Mouse (Mus musculus) megakaryocyte, embryonic 14.5 days (primary cell): ENCODE data around the gene Pecr. TPM values are rescaled to one million over a fixed set of nuclear protein-coding genes. Genes with fewer than 3 reads are reported as not detected.
A peak's percentile ranks its signal among the peaks of the same experiment; 100 is the strongest.
"Not testable (repeated sequence)": the region's sequence is repeated elsewhere in the genome, so short reads cannot be mapped to it uniquely, and the experiment has no call there.

Source experiments
- H3K27me3 ChIP-seq: replicated peaks from 2 replicates; pipeline ENCODE3; 2012; ENCODE audit warnings: inconsistent platforms
- H3K36me3 ChIP-seq: replicated peaks from 2 replicates; pipeline ENCODE3; 2012; ENCODE audit warnings: low read length, inconsistent platforms, mixed read lengths
- H3K4me1 ChIP-seq: 2 replicates; pipeline ENCODE4 v1.6.1; 2012; ENCODE audit warnings: inconsistent platforms
- H3K4me3 ChIP-seq: replicated peaks from 2 replicates; pipeline ENCODE3; 2012; ENCODE audit warnings: moderate library complexity, mild to moderate bottlenecking, inconsistent platforms
- H3K9me3 ChIP-seq: 2 replicates; pipeline ENCODE4 v1.6.1; 2012; ENCODE audit warnings: inconsistent platforms
- FLI1 ChIP-seq: IDR thresholded peaks from 2 replicates; pipeline ENCODE4 v1.6.1; 2012; ENCODE audit warnings: low read length, inconsistent platforms, mixed read lengths
- GATA1 ChIP-seq: IDR thresholded peaks from 3 replicates; pipeline ENCODE4 v1.6.1; 2012; ENCODE audit warnings: mixed read lengths, low read length, inconsistent platforms, borderline replicate concordance
- polyA plus RNA-seq: library from polyadenylated mRNA; stranded (reverse); fragments of >175 nt; gene quantifications from 2 replicates; pipeline ENCODE4 v1.2.3, GENCODE M21; 2012; ENCODE audit warnings: low replicate concordance; ENCODE audit not compliant: insufficient read depth

The Pecr gene
- polyA plus RNA-seq, 1 experiment = 3.8 TPM

DNA sequence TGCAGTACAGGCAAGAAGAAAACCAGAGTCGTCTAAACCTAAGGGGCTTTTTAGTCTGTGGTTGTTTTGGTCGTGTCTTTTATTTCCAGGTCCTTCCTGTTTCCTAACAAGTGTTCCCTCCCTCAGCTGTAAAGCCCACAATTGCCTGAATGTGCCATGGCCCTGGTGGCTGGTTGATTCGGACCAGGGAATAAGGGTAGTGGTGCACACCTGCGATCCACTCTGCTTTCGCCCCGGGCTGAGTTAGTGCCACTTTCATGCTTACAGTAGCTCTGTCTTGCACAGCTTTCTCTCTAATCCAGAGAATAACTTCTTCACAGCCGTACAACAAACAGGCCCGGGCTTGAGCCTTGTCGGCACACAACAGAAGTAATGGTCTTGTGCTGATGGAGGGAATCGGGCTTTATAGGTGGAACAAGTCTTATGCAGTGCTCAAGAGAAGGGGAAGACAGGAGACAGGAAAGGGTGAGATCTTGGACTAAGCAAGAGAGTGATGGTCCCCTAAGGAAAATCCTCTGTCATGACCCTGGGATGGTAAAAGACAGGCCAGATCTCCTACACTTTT is 46.0 kb downstream of the Pecr start:
- TF ChIP-seq GATA1 (no peak), FLI1 (no peak)
- Histone ChIP-seq H3K27me3 (peaks cover 22% of the 10 kb centered on the region), H3K4me1 (peaks cover 31% of the 10 kb centered on the region), H3K36me3 (no peaks in the 10 kb centered on the region), H3K9me3 (no peaks in the 10 kb centered on the region), H3K4me3 (peak overlapping the region; percentile 68)

DNA sequence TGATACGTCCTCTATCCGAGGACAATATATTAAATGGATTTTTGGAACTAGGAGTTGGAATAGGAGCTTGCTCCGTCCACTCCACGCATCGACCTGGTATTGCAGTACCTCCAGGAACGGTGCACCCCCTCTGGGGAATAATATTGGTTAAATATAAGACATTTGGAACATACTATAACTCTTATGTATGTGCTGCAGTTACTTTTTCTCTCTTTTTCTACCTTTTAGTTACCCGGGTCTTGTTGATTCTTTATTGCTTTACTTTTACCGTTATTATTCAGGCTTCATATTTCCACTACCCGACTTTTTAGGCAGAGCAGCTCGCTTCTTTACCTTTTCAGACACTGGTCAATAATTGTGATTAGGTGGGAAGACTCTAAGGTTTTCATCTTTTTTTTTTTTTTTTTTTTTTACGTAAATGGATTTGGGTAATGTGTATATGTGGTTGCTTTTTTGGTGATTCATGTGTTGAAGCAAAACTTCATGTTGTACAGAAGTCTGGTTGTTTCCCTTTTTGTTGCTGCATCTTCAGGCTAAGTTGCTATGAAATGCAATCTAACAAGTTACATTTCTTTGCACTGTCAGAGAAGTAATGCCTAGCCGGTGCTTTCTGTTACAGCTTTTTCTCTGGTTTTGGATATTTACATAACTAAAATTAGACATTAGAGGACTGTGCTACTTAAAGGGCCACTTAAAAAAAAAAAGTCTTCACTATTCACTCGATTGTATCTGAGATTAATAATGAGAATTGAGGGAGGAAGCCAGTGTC is 46.9 kb downstream of the Pecr start:
- Histone ChIP-seq H3K4me1 (peaks cover 30% of the 10 kb centered on the region), H3K4me3 (no peak overlapping the region), H3K36me3 (no peaks in the 10 kb centered on the region), H3K27me3 (peaks cover 25% of the 10 kb centered on the region), H3K9me3 (no peaks in the 10 kb centered on the region)
- no peak for TF ChIP-seq FLI1
- TF ChIP-seq GATA1 = no peak

DNA sequence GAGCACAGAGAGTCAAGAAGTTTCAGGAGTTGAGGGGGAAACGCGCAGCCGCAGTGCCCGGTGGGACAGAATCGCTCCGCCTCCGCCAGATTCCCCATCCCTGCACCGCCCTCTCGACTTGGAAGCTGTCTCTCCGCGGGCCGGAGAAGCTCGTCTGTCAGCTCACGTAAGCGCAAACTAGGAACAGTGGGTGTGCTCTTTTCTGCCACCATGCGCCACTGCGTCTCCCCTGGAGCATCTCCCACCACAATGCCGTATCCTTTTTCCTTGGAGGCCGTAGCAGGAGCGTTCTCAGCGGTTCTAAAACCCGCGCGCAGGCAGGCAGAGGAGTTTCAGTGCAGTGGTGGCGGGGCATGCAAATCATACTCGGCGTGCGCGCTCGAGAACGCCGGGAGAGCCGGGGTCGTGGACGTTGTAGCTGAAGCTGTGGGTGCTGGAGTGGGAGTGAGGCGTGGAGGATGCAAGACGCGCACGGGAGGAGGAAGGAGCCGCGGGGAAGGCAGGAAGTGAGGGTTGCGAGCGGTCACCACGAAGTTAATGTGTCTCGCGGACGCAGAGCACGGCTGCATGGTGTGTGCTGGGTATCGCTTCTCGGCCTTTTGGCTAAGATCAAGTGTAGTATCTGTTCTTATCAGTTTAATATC is 47.6 kb downstream of the Pecr start:
- peaks cover 25% of the 10 kb centered on the region for H3K27me3 ChIP-seq

DNA sequence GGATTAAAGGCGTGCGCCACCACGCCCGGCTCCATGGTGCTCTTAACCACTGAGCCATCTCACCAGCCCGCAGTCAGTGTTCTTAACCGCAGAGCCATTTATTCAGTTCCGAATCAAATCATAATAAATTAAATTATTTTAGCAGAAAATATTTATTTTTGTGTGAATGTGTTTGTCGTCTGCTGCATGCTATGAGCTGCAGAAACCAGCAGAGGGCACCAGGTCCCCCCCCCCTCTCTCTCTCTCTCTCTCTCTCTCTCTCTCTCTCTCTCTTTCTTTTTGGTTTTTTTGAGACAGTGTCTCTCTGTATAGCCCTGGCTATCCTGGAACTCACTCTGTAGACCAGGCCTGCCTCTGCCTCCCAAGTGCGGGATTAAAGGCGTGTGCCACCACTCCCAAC is 51.5 kb downstream of the Pecr start:
- not testable (repeated sequence) for H3K4me3 ChIP-seq, H3K9me3 ChIP-seq, H3K36me3 ChIP-seq
- H3K27me3 ChIP-seq = peaks cover 31% of the 10 kb centered on the region
- peaks cover 29% of the 10 kb centered on the region for H3K4me1 ChIP-seq

More for the DNA sequence above, 47.6 kb downstream of the Pecr start:
- H3K36me3 ChIP-seq, H3K9me3 ChIP-seq: not testable (repeated sequence)
- Histone ChIP-seq H3K4me1 (peaks cover 30% of the 10 kb centered on the region), H3K4me3 (peak overlapping the region; percentile 94)

DNA sequence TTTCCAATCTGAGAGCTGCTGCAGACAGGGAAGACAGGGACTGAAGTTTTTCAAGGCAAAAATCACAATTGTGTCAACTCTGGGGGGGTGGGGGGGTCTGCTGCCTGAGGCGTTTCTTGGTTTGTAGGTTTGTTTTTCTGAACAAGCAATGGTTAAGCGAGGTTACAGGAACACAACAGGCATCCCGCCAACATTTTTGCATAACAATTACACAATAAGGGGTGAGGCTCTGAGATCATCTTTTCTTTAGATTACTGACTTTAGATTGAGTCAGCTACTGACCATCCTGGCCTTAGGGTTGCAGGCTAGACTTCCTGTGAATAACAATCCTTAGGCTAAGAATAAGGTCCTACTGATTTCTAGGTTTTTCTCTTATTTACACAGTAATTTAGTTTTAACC is 55.1 kb downstream of the Pecr start:
- no peak overlapping the region for H3K4me3 ChIP-seq
- peaks cover 5% of the 10 kb centered on the region; the same call in 1 of the 2 replicates for H3K9me3 ChIP-seq
- peaks cover 24% of the 10 kb centered on the region for H3K27me3 ChIP-seq
- TF ChIP-seq GATA1 (no peak), FLI1 (no peak)
- H3K36me3 ChIP-seq = no peaks in the 10 kb centered on the region
- H3K4me1 ChIP-seq = peaks cover 27% of the 10 kb centered on the region

DNA sequence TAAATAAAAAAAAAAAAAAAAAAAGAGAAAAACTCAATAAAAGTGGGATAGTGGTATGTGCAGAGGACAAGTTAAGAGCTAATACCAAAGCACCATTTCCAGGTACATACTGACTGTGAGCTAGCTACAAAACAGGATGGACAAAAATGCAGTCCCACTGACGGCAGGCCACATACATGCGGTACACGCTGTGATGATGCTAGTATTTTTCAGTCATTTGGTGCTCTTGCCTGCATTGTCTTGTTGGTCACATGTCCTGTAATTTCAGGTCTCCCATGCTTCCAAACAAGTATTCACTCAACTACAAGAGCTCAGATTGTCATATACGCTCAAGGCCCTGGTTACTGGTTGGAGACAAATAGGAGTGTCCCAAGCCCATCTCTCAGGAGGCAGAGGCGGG is 56.6 kb downstream of the Pecr start:
- peaks cover 20% of the 10 kb centered on the region for H3K4me1 ChIP-seq
- TF ChIP-seq FLI1 (no peak), GATA1 (no peak)
- H3K36me3 ChIP-seq = no peaks in the 10 kb centered on the region
- H3K27me3 ChIP-seq = peaks cover 30% of the 10 kb centered on the region
- peaks cover 5% of the 10 kb centered on the region; the same call in 1 of the 2 replicates for H3K9me3 ChIP-seq
- peak overlapping the region; percentile 34 for H3K4me3 ChIP-seq

DNA sequence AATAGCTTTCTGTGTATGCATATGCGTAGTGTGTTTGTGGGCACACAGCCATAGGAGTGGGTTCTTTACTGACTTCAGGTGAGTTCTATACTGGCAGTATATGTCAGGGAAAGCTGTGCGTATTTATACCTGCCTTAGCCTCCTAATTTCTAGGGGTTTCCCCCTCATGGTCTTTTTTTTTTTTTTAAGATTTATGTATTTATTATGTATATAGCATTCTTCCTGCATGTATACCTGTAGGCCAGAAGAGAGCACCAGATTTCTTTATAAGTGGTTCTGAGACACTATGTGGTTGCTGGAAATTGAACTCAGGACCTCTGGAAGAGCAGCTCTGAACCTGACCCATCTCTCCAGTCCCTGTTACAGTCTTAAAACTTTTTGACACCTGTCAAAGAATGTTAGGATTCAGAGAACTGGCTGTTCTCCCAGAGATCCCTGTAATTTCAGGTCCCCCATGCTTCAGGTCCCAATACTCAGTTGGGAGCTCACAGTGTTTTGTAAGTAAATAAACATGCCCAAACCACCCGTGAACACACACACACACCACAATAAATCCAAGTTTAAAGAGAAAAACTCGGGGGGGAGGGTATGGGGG is 57.1 kb downstream of the Pecr start:
- peaks cover 30% of the 10 kb centered on the region for H3K27me3 ChIP-seq
- TF ChIP-seq FLI1 (no peak), GATA1 (no peak)
- H3K9me3 ChIP-seq = peaks cover 5% of the 10 kb centered on the region; the same call in 1 of the 2 replicates
- H3K4me1 ChIP-seq = peaks cover 20% of the 10 kb centered on the region
- no peak overlapping the region for H3K4me3 ChIP-seq
- no peaks in the 10 kb centered on the region for H3K36me3 ChIP-seq

DNA sequence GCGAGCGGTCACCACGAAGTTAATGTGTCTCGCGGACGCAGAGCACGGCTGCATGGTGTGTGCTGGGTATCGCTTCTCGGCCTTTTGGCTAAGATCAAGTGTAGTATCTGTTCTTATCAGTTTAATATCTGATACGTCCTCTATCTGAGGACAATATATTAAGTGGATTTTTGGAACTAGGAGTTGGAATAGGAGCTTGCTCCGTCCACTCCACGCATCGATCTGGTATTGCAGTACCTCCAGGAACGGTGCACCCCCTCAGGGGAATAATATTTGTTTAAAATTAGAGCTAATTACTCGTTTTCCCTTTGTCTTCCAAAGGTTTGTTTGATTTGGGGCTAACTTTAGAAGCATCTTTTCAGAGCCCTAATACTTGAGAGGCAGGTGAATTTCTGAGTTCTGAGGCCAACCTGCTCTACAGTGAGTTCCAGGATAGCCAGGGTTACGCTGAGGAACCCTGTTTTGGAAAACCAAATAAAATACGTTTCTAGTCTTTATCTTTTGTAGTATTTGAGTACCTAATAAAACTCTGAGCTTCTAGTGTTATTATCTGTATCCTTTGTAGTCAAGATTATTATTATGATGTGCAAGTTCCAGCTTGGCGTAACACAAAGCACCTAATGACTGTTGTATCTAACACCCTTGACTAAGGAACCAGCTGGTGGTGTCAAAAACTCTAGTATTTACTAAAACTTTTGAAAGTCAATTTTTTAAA is 57.8 kb downstream of the Pecr start:
- no peak for TF ChIP-seq GATA1
- H3K4me1 ChIP-seq = peaks cover 25% of the 10 kb centered on the region
- H3K36me3 ChIP-seq = no peaks in the 10 kb centered on the region
- H3K4me3 ChIP-seq = no peak overlapping the region
- peaks cover 35% of the 10 kb centered on the region for H3K27me3 ChIP-seq
- H3K9me3 ChIP-seq = peaks cover 5% of the 10 kb centered on the region; the same call in 1 of the 2 replicates

DNA sequence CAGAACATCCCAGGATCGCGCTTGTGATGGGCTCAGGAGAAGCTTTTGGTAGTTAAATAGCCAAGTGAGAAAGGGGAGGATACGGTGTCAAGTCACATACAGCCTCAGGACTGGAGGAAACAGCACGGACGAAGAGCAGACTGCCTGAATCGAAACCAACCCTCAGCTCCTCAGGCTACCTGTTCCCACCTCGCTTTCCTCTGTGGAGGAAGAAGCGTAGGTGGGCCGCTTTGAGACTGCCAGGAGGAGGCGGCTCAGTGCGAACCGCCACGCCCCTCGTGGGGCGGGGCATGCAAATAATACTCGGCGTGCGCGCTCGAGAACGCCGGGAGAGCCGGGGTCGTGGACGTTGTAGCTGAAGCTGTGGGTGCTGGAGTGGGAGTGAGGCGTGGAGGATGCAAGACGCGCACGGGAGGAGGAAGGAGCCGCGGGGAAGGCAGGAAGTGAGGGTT is 58.4 kb downstream of the Pecr start:
- peak overlapping the region; percentile 94 for H3K4me3 ChIP-seq
- not testable (repeated sequence) for H3K9me3 ChIP-seq, H3K36me3 ChIP-seq
- H3K27me3 ChIP-seq = peaks cover 36% of the 10 kb centered on the region
- H3K4me1 ChIP-seq = peaks cover 23% of the 10 kb centered on the region
